Mouse (Mus musculus) WW6 (cell line): ENCODE measurements around the gene Espn.

Experiments
- DNase-seq: peaks from one replicate; pipeline ENCODE4 v3.0.0-alpha.2; 2013; ENCODE audit warnings: low read depth, low spot score

Espn gene

GRCm38 (mm10) chr4:152125161-152126025 lies 26.8 kb downstream of the Espn start:
- no peak for DNase-seq

GRCm38 (mm10) chr4:152124361-152124961 lies 27.7 kb downstream of the Espn start:
- no peak for DNase-seq

GRCm38 (mm10) chr4:152121183-152121505 lies 31.0 kb downstream of the Espn start:
- DNase-seq, result no peak

- no peak for DNase-seq
Measured at GRCm38 (mm10) chr4:152120311-152121182, 31.6 kb downstream of the Espn start.

GRCm38 (mm10) chr4:152119396-152120292 lies 32.5 kb downstream of the Espn start:
- no peak for DNase-seq

- no peak for DNase-seq
Measured at GRCm38 (mm10) chr4:152117538-152117937, 34.6 kb downstream of the Espn start.

GRCm38 (mm10) chr4:152115921-152116612 lies 36.1 kb downstream of the Espn start, which contains the start of gene Tnfrsf25:
TSS of gene Tnfrsf25 (plus strand) at chr4:152115934.
- no peak for DNase-seq

- DNase-seq, result no peak
Measured at GRCm38 (mm10) chr4:152114080-152114479, 38.1 kb downstream of the Espn start.

GRCm38 (mm10) chr4:152112329-152112728 lies 39.8 kb downstream of the Espn start:
- no peak for DNase-seq

- DNase-seq, result no peak
Measured at GRCm38 (mm10) chr4:152110689-152111088, 41.5 kb downstream of the Espn start.

GRCm38 (mm10) chr4:152109509-152109908 lies 42.7 kb downstream of the Espn start:
- DNase-seq, result no peak

GRCm38 (mm10) chr4:152108673-152109072 lies 43.5 kb downstream of the Espn start:
- no peak for DNase-seq

- no peak for DNase-seq
Measured at GRCm38 (mm10) chr4:152107971-152108509, 44.1 kb downstream of the Espn start.

GRCm38 (mm10) chr4:152107493-152107892 lies 44.7 kb downstream of the Espn start:
- DNase-seq, result no peak

GRCm38 (mm10) chr4:152106746-152107145 lies 45.4 kb downstream of the Espn start:
- DNase-seq, result no peak

- no peak for DNase-seq
Measured at GRCm38 (mm10) chr4:152103025-152103424, 49.1 kb downstream of the Espn start.

- no peak for DNase-seq
Measured at GRCm38 (mm10) chr4:152101921-152102320, 50.2 kb downstream of the Espn start.

- no peak for DNase-seq
Measured at GRCm38 (mm10) chr4:152101081-152101653, 51.0 kb downstream of the Espn start.

GRCm38 (mm10) chr4:152100541-152100940 lies 51.6 kb downstream of the Espn start:
- DNase-seq, result no peak
